Mouse (Mus musculus) liver, embryonic 14.5 days (tissue): ENCODE measurements around the gene Vwf.

Source experiments
- CTCF ChIP-seq: IDR thresholded peaks from 2 replicates; pipeline ENCODE4 v1.5.1; 2016; ENCODE audit warnings: antibody characterized with exemption, low read depth, control low read depth
- EP300 ChIP-seq: IDR thresholded peaks from 2 replicates; pipeline ENCODE4 v1.6.1; 2016; ENCODE audit warnings: antibody characterized with exemption, low read depth

- TF ChIP-seq EP300 = no peak
- TF ChIP-seq CTCF = no peak
Observed at GRCm38 (mm10) chr6:125687986-125688385, 141.4 kb downstream of the Vwf start.
